Mouse (Mus musculus) CH12.LX (cell line): ENCODE data around the gene Lamc1. TPM values are rescaled to one million over a fixed set of nuclear protein-coding genes. Genes with fewer than 3 reads are reported as not detected.
"Not testable (repeated sequence)": the region's sequence is repeated elsewhere in the genome, so short reads cannot be mapped to it uniquely, and the experiment has no call there.

Source experiments
- DNase-seq: peaks from one replicate; pipeline ENCODE4 v3.0.0-alpha.2; 2013; ENCODE audit errors: extremely low read depth
- H3K27ac ChIP-seq: 2 replicates; pipeline ENCODE4 v1.5.1; 2012; ENCODE audit warnings: low read depth, mild to moderate bottlenecking, control low read depth, moderate library complexity; ENCODE audit not compliant: insufficient read depth
- H3K27me3 ChIP-seq: replicated peaks from 2 replicates; pipeline ENCODE3; 2012; ENCODE audit warnings: inconsistent platforms
- H3K36me3 ChIP-seq, 2 experiments: replicated peaks in 1 of 2; 2 replicates each; pipeline versions ENCODE3 to v1.6.1; 2012; ENCODE audit warnings: inconsistent platforms in 1 of 2, low read length in 1 of 2, mild to moderate bottlenecking in 1 of 2, mixed read lengths in 1 of 2, moderate library complexity in 1 of 2; ENCODE audit not compliant: control insufficient read depth in 1 of 2, insufficient read depth in 1 of 2
- H3K4me1 ChIP-seq, 2 experiments: 2 replicates each; pipeline ENCODE4 v1.6.1; 2012; ENCODE audit warnings: inconsistent platforms in 1 of 2, moderate library complexity in 1 of 2; ENCODE audit not compliant: insufficient read depth in 2 of 2, control insufficient read depth in 1 of 2
- H3K4me2 ChIP-seq: 2 replicates; pipeline ENCODE4 v1.6.1; 2012; ENCODE audit warnings: low read depth, mild to moderate bottlenecking, control low read depth; ENCODE audit not compliant: poor library complexity, insufficient read depth, severe bottlenecking
- H3K4me3 ChIP-seq, 3 experiments: fragments of 150-350 bp in 1 of 3; sonication (generic) in 1 of 3; replicated peaks in 1 of 3; 2 replicates each; pipeline versions ENCODE3 to v1.5.1; 2011 to 2012; ENCODE audit warnings: low read depth in 2 of 3, low read length in 2 of 3, mild to moderate bottlenecking in 2 of 3, moderate library complexity in 2 of 3, control low read depth in 1 of 3, improper control_type of control experiment in 1 of 3, inconsistent platforms in 1 of 3, mixed read lengths in 1 of 3; ENCODE audit not compliant: poor library complexity in 1 of 3
- H3K79me2 ChIP-seq: replicated peaks from 2 replicates; pipeline ENCODE4 v1.6.1; 2012; ENCODE audit warnings: mild to moderate bottlenecking, moderate library complexity; ENCODE audit not compliant: control insufficient read depth, poor library complexity, insufficient read depth, severe bottlenecking; ENCODE audit errors: extremely low read depth
- H3K9ac ChIP-seq: 2 replicates; pipeline ENCODE4 v1.6.1; 2012; ENCODE audit warnings: low read depth, mild to moderate bottlenecking, control low read depth, moderate library complexity; ENCODE audit not compliant: insufficient read depth
- H3K9me3 ChIP-seq: replicated peaks from 2 replicates; pipeline ENCODE3; 2012; ENCODE audit warnings: low read length, inconsistent platforms, mixed read lengths
- BHLHE40 ChIP-seq: IDR thresholded peaks from 2 replicates; pipeline ENCODE4 v1.6.1; 2011; ENCODE audit warnings: mild to moderate bottlenecking, low read depth, low read length, improper control_type of control experiment
- CHD2 ChIP-seq: IDR thresholded peaks from 2 replicates; pipeline ENCODE4 v1.6.1; 2011; ENCODE audit warnings: low read length, improper control_type of control experiment
- CTCF ChIP-seq, 2 experiments: IDR thresholded peaks in 1 of 2; conservative IDR thresholded peaks in 1 of 2; 2 replicates each; pipeline ENCODE4 v1.5.1; 2011 to 2012; ENCODE audit warnings: low read depth in 2 of 2, low read length in 2 of 2, improper control_type of control experiment in 1 of 2, inconsistent platforms in 1 of 2, mild to moderate bottlenecking in 1 of 2, moderate library complexity in 1 of 2
- IRF4 ChIP-seq: IDR thresholded peaks from 2 replicates; pipeline ENCODE4 v1.6.1; 2014; ENCODE audit warnings: low read depth, mild to moderate bottlenecking, inconsistent platforms, low read length, improper control_type of control experiment
- JUN ChIP-seq: IDR thresholded peaks from 2 replicates; pipeline ENCODE4 v1.6.1; 2011; ENCODE audit warnings: low read depth, mild to moderate bottlenecking, low read length, improper control_type of control experiment, moderate library complexity; ENCODE audit not compliant: insufficient read depth
- JUND ChIP-seq: conservative IDR thresholded peaks from 2 replicates; pipeline ENCODE4 v1.6.1; 2011; ENCODE audit warnings: low read depth, low read length, improper control_type of control experiment
- KAT2A ChIP-seq: IDR thresholded peaks from 2 replicates; pipeline ENCODE4 v1.6.1; 2012; ENCODE audit warnings: low read length, improper control_type of control experiment, inconsistent platforms; ENCODE audit not compliant: insufficient replicate concordance
- MAFK ChIP-seq: IDR thresholded peaks from 2 replicates; pipeline ENCODE4 v1.6.1; 2011; ENCODE audit warnings: low read length, improper control_type of control experiment; ENCODE audit not compliant: insufficient replicate concordance
- MAX ChIP-seq: IDR thresholded peaks from 2 replicates; pipeline ENCODE4 v1.6.1; 2011; ENCODE audit warnings: low read length, improper control_type of control experiment
- MXI1 ChIP-seq: IDR thresholded peaks from 2 replicates; pipeline ENCODE4 v1.6.1; 2011; ENCODE audit warnings: mild to moderate bottlenecking, low read depth, low read length, improper control_type of control experiment
- NRF1 ChIP-seq: IDR thresholded peaks from 2 replicates; pipeline ENCODE4 v1.6.1; 2014; ENCODE audit warnings: low read depth, mild to moderate bottlenecking, inconsistent platforms, low read length, improper control_type of control experiment, moderate library complexity
- RAD21 ChIP-seq: IDR thresholded peaks from 2 replicates; pipeline ENCODE4 v1.6.1; 2011; ENCODE audit warnings: low read depth, mild to moderate bottlenecking, low read length, improper control_type of control experiment, moderate library complexity
- SMC3 ChIP-seq: IDR thresholded peaks from 2 replicates; pipeline ENCODE4 v1.6.1; 2011; ENCODE audit warnings: low read depth, low read length, improper control_type of control experiment
- TBP ChIP-seq: conservative IDR thresholded peaks from 2 replicates; pipeline ENCODE4 v1.6.1; 2011; ENCODE audit warnings: low read depth, low read length, improper control_type of control experiment
- TCF12 ChIP-seq: IDR thresholded peaks from 2 replicates; pipeline ENCODE4 v1.6.1; 2014; ENCODE audit warnings: low read depth, mild to moderate bottlenecking, inconsistent platforms, low read length, improper control_type of control experiment
- UBTF ChIP-seq: IDR thresholded peaks from 2 replicates; pipeline ENCODE4 v1.6.1; 2012; ENCODE audit warnings: low read depth, mild to moderate bottlenecking, inconsistent platforms, low read length, improper control_type of control experiment, moderate library complexity
- USF1 ChIP-seq: IDR thresholded peaks from 2 replicates; pipeline ENCODE4 v1.6.1; 2014; ENCODE audit warnings: low read depth, mild to moderate bottlenecking, inconsistent platforms, low read length, improper control_type of control experiment
- USF2 ChIP-seq: conservative IDR thresholded peaks from 2 replicates; pipeline ENCODE4 v1.6.1; 2011; ENCODE audit warnings: low read depth, low read length, improper control_type of control experiment
- ZKSCAN1 ChIP-seq: IDR thresholded peaks from 2 replicates; pipeline ENCODE4 v1.6.1; 2012; ENCODE audit warnings: low read depth, inconsistent platforms, low read length, improper control_type of control experiment, borderline replicate concordance
- dilution Hi-C: fragments of 300-500 bp; cut with MboI; formaldehyde crosslinking; loops from 2 replicates; pipeline ENCODE4 v1.14.3; 2020; ENCODE audit warnings: low sequenced_read_pairs; ENCODE audit not compliant: extremely low pct_unique_long_range_greater_than_20kb, extremely low pct_ligation_motif_present
- in situ Hi-C: fragments of 300-500 bp; cut with MboI; formaldehyde crosslinking; loops from 3 replicates; pipeline ENCODE4 v1.14.3; 2019; ENCODE audit warnings: low sequenced_read_pairs, low pct_ligation_motif_present, low pct_unique_long_range_greater_than_20kb, mixed read lengths
- polyA plus RNA-seq: library from polyadenylated mRNA; unstranded; fragments of >175 nt; gene quantifications from 2 replicates; pipeline ENCODE4 v1.2.1, GENCODE M21; 2012; ENCODE audit warnings: low read depth; ENCODE audit not compliant: insufficient read length
- total RNA-seq, 2 experiments: library from RNA; depleted of rRNA; stranded (reverse); fragments of 300-350 nt in 1 of 2; fragments of >200 nt in 1 of 2; gene quantifications; 2 replicates each; pipeline ENCODE4 v1.2.3; 2012 to 2014

Gene Lamc1
- total and polyA plus RNA-seq, 3 experiments, result 5.7 to 16.7 (median 10.5) TPM

GRCm38 (mm10) chr1:153345002-153345401, 12.4 kb upstream of the Lamc1 start:
- H3K79me2 ChIP-seq, result no peaks in the 10 kb centered on the region
- peaks cover 0 to 2% of the 10 kb centered on the region in 2 experiments; a peak in 1 of 4 replicates for H3K4me1 ChIP-seq
- no peak for DNase-seq
- no peak overlapping the region for H3K4me3 ChIP-seq
- TF ChIP-seq JUND, result no peak
- no peak for TF ChIP-seq ZKSCAN1
- no peak for TF ChIP-seq RAD21
- TF ChIP-seq USF2, result no peak
- TF ChIP-seq CTCF (conservative IDR thresholded peaks at IDR 0.05 in 1 of 2, IDR thresholded peaks at IDR 0.05 in 1 of 2; ENCODE audit: low read depth in 2 of 2, low read length in 2 of 2), result no peak
- no peak for TF ChIP-seq NRF1
- no peak for TF ChIP-seq SMC3
- TF ChIP-seq CHD2, result no peak
- no peak for TF ChIP-seq USF1
- no peak for TF ChIP-seq BHLHE40
- no peak for TF ChIP-seq MXI1
- no peaks in the 10 kb centered on the region for H3K9me3 ChIP-seq
- no peak overlapping the region for H3K27ac ChIP-seq
- no peak overlapping the region for H3K4me2 ChIP-seq
- H3K36me3 ChIP-seq, result no peaks in the 10 kb centered on the region
- in situ Hi-C loops, result no loop called here
- dilution Hi-C loops, result no loop called here
- no peaks in the 10 kb centered on the region for H3K27me3 ChIP-seq
- no peak overlapping the region for H3K9ac ChIP-seq

DNA sequence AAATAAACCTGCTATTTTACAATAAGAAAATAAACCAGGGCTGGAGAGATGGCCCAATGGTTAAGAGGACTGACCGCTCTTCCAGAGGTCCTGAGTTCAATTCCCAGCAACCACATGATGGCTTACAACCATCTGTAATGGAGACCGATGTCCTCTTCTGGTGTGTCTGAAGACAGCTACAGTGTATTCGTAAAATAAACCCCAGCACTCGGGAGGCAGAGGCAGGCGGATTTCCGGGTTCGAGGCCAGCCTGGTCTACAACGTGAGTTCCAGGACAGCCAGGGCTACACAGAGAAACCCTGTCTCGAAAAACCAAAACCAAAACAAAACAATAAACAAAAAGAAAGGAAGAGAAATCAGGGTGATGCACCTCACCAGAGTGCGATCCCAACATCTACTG, 2.9 kb upstream of the Lamc1 start:
- DNase-seq, H3K4me3 ChIP-seq, H3K9ac ChIP-seq, H3K27me3 ChIP-seq, dilution Hi-C loops, H3K27ac ChIP-seq, H3K4me2 ChIP-seq, H3K79me2 ChIP-seq, H3K9me3 ChIP-seq, in situ Hi-C loops, H3K36me3 ChIP-seq: not testable (repeated sequence)
- peaks cover 0 to 16% of the 10 kb centered on the region in 2 experiments; a peak in 2 of 4 replicates for H3K4me1 ChIP-seq

DNA sequence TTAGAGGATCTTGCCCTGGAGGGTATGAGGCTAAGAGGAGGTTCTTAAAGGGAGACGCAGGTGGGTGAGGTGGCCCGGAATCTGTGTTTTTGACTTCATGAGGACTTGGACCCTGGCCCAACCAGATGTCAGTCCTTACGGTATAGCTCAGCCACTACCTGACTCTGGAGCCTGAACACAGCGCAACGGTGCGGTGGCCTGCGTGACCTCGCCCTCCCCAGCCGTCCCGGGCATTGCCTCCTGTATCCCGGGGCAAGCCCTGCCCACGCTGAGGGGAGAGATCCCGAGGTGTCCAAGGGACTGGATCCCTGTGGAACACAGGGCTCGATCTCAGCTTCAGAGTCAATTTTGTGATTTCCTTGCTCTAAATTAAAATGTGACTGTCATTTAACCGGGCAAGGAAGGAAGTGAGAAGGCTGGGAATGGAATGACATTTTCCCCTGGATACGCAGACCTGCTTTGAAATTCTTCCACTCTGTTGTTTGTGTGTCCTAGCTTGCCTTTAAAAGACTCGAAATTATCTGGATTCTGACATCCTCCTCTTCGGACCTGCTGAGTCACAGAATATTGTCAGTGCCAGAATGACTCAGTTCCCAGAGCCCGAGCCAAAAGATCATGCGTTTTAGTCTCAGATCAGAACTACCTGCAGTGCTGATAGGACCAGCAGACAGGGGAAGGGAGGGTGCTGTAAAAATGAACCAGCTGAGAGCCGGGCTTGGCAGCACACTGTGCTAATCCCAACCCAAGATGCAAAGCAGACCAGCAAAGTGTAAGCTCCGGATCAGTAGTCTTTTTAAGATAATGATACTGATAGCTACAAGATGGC, 923 bp upstream of the Lamc1 start:
- in situ Hi-C loops, result no loop called here
- H3K27ac ChIP-seq, result peak overlapping the region; percentile 5; the same call in 1 of the 2 replicates

More for the DNA sequence above, 923 bp upstream of the Lamc1 start:
- Histone ChIP-seq H3K9me3 (no peaks in the 10 kb centered on the region), H3K4me3 (peak overlapping the region; percentile 71 to 92 (median 89)), H3K79me2 (peaks cover 16% of the 10 kb centered on the region)
- TF ChIP-seq TCF12, result peak; percentile 41; the same call in 1 of the 2 replicates
- TF ChIP-seq JUN, result peak; percentile 37
- 0 out of 2 replicates have a peak, but pooled peaks have one; percentile 37 for TF ChIP-seq MAX
- TF ChIP-seq UBTF, result no peak
- peak; percentile 87 for TF ChIP-seq MAFK
- TF ChIP-seq KAT2A, result 0 out of 2 replicates have a peak, but pooled peaks have one; percentile 15
- peak; percentile 45; the same call in 1 of the 2 replicates for TF ChIP-seq IRF4
- TF ChIP-seq USF2, result no peak
- TF ChIP-seq TBP, result 0 out of 2 replicates have a peak, but pooled peaks have one; percentile 26
- 0 out of 2 replicates have a peak, but pooled peaks have one; percentile 9 for TF ChIP-seq BHLHE40
- TF ChIP-seq, all 38 proteins: peak for 8
- Histone ChIP-seq H3K36me3 (peaks cover 0 to 4% of the 10 kb centered on the region in 2 experiments), H3K4me1 (peaks cover 4 to 18% of the 10 kb centered on the region in 2 experiments), H3K9ac (peak overlapping the region; percentile 50), H3K27me3 (no peaks in the 10 kb centered on the region), H3K4me2 (peak overlapping the region; percentile 64)
- dilution Hi-C loops, result no loop called here
- peak; percentile 75 for DNase-seq
